Mouse (Mus musculus) layer of hippocampus, postnatal 14 days (tissue): ENCODE data around the gene Tex22. TPM values are rescaled to one million over a fixed set of nuclear protein-coding genes. Genes with fewer than 3 reads are reported as not detected.

ENCODE experiments used
- DNase-seq, 2 experiments: peaks; one replicate each; pipeline ENCODE4 v3.0.0; 2021 to 2022; ENCODE audit warnings: low spot score in 2 of 2, mixed read lengths in 1 of 2
- total RNA-seq, 2 experiments: library from RNA; stranded (reverse); gene quantifications; 2 replicates each; pipeline ENCODE4 v1.2.3; 2021

The Tex22 gene
- total RNA-seq, 2 experiments from 2014 or later = 0.51 TPM; not detected in 1

DNA sequence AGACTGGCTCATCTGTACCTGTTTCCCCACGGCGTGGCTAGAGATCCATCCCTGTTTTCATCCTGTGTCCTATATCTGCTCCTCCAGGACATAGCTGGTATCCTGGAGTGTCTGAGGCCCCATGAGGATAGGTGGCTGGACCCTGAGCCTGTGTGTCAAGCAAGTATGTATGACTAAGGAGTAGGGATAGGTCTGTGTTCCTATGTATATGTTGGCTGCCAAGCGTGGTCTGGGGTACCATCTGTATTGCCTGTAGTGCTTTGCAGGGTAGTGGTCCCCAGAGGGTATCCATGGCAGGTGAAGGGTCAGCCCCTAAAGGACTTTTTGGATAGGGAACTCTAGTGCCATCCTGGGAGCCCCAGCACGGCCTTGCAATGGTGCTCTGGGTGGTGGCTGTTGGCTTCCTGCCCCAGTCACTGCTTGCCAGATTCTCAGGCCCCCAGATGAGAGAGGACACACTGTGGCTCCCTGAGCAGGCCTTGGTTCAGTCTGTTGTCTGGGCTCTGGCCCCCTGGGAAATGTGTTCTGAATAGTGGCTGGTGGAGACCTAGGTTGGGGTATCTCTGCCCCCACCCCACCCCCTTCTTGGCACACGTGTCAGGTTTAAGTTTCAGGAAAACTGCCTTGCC, 26.3 kb downstream of the Tex22 start:
- DNase-seq = peak in 1 of 2 experiments; percentile 47

DNA sequence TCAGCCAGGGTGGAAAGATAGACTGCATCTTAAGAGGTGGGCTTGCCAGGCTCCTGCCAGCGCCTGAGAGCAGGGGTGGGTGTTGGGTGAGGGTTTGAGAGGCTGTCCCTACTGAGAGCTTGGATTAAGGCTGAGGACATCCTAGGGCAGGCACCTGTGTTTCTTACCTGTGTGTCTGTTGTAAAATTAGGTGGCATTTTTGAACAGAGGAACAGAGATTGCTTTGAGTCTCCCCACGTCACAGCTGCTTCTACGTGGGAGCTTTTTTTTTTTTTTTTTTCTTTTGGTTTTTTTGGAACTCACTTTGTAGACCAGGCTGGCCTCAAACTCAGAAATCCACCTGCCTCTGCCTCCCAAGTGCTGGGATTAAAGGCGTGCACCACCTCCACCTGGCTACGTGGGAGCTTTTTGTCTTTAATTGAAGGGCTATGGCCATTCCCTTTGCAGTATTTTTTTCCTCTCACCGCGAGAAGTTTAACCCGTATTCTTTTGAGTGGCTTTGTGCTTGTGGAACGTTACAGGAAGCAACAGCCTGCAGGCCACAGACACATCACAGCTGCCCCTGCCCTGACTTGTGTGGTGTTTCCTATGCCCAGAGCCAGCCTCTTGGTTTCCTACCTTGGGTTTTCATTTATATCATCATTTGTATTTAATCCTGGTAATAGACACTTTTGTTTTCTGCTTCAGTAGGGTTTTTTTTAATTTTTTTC, 27.1 kb downstream of the Tex22 start:
- no peak for DNase-seq

DNA sequence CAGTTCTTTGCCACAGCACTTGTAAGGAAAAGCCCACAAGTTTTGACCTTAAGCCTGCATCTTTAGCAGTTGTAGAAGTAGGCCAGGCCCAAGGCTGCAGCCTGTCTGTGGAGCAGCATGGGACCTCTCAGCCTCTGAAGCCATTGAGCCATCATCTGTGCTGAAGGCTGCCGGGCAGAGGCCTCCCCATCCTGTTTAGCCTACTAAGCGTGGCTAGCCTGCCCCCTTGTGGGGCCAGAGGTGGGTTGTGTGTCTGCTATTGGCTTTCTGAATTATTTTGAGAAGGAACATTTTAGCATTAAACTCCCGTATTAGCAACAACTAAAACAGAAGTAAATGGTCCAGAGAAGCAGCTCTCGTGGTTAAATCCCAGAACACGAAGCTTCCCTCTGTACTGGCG, 28.2 kb downstream of the Tex22 start:
- peak in 1 of 2 experiments; percentile 50 for DNase-seq

GRCm38 (mm10) chr12:113103846-113104451, 29.6 kb downstream of the Tex22 start:
- no peak for DNase-seq

DNA sequence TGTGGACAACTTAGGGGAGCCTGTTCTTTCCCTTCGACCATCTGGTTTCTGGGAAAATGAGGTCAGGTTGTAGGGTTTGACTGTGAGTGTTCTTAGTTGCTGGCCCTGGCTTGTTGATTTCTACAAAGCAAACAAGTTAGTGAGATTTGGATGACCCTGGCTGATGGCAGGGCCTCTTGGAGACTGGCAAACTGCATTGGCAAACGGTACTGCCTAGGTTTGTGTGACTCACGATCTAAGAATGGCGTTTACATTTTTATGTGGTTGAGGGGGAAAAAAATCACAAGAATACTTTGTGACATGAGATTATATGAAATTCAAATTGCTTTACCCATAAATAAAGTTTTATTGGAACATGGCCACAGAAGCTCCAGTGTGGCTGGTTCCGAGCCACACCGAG, 32.1 kb downstream of the Tex22 start:
- no peak for DNase-seq

DNA sequence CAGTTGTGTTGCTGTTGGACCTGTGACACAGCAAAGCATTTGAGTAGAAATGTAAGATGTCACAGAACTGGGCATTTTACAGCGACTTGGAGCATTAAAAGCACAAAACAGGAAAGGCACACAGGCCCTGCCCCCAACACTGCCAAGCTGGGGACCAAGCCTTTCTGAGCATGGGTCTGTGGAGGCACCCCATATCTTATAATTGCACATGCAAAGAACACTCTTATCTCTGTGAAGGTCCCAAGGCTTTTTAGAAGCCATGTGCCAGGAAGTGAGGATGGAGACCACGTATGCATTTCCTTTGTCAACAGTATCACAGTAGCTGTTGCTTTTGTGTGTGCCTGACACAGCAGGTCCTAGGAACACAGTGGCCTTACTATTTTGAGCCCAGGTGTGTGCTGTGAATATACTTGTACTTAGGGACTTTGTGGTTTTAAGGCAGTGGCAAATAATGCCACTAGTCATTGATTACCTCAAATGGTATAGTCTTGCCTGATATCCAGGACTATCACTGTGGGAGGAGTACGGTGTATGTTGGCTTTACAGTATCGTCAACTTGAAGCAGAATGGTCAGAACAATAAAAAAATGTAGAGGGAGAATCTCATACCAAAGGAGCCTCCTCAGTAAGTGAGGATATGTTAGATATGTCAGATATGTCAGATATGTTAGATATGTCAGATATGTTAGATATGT, 33.3 kb downstream of the Tex22 start:
- DNase-seq = no peak

GRCm38 (mm10) chr12:113108528-113109283, 34.4 kb downstream of the Tex22 start:
- DNase-seq = no peak

DNA sequence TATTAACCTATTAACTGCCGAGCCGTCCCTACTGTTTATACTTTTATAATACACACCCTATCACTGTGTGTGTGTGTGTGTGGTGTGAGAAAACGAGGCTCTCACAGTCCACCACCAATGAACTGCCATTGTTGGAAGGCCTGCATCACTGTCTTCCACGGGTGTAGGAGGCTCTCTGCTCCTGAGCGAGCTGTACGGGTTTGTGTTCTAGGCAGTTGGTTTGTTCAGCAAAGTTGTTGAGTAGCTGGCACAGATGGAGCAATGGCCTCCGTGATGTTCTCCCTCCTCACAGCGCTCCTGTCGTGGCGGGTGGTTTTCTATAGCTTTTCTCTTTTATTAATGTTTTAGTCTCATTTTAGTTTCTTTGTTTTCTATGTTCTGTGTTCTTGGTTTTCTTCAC, 35.5 kb downstream of the Tex22 start:
- DNase-seq = no peak

- no peak for DNase-seq
These were observed 39.8 kb downstream of the Tex22 start for GRCm38 (mm10) chr12:113114141-113114540.

- no peak for DNase-seq
These were observed 40.7 kb downstream of the Tex22 start for GRCm38 (mm10) chr12:113114856-113115538.

DNA sequence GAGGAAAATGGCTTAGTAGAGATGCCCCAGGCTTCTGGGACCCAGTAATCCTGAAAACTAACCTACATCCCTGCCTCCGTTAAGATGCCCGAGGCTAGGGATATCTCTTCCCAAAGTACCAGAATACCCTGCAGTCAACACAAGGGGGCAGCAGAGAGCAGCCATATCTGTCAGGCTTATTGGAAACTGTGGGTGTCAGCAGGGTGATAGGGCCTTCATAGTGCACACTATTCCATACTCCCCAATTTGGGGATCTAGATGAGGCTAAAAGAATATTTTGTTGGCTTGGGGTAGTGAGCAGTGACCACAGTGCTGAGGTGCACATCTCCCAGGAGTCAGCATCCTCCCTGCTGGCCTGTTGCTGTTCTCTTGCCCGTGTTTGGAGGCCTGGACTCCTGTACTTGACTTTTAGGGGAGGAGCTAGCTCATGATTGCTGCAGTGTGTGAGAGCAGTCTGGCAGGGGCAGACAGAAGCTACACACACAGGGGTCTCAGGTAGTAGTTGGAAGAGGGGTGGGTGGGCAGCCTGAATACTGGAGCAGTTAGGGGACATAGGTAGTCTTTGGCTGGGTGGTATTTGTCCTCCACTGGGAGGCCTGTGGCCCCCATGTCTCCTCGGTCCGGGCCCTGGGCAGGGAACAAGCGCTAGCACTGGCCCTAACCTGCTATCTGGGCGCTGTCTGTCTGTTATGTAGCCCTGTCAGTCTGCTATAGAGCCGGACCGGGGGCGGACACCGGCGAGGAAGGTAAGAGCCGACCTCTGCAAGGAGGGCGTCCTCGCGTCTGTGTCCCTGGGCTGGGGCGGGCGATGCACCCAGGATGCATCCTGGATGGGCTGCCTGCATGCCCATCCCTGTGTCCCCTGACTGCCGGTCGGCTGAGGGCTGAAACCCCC, 45.5 kb downstream of the Tex22 start:
- DNase-seq = peak; percentile 80 to 89

DNA sequence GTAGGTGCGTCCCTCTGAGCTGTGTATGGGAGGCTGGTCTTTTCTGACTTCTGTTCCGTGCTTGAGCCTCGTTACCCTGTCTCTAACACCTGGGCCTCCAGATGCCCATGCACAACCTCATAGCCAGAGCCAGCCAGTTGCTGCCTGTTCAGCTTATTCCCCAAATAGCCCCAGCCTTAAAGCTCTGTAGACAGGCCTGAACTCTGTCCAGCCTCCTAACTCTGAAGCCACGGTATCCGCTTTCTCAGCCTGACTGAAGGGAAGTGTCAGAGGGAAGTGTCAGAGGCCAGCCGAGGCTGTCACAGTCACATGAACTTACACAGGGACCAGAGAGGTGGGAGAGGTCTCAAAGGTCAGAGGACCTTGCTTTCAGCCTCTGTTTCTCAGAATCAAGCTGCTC, 50.4 kb downstream of the Tex22 start:
- DNase-seq = no peak

- DNase-seq = no peak
These were observed 56.4 kb downstream of the Tex22 start for GRCm38 (mm10) chr12:113130732-113131131.

DNA sequence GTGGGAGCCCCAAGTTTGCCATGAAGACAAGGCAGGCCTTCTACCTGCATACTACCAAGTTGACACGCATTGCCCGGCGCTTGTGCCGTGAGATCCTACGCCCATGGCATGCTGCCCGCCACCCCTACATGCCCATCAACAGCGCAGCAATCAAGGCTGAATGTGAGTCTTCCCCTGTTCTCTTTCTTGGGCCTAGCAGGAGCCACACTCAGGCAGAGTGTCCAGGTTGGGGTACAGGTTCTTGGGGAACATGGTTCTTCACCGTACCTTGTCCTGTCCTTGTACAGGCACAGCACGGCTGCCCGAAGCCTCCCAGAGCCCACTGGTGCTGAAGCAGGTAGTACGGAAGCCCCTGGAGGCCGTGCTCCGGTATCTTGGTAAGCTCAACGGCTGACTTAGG, 57.3 kb downstream of the Tex22 start:
- no peak for DNase-seq

GRCm38 (mm10) chr12:113132567-113132966, 58.3 kb downstream of the Tex22 start:
- DNase-seq = no peak

GRCm38 (mm10) chr12:113133260-113133659, 59.0 kb downstream of the Tex22 start:
- no peak for DNase-seq

DNA sequence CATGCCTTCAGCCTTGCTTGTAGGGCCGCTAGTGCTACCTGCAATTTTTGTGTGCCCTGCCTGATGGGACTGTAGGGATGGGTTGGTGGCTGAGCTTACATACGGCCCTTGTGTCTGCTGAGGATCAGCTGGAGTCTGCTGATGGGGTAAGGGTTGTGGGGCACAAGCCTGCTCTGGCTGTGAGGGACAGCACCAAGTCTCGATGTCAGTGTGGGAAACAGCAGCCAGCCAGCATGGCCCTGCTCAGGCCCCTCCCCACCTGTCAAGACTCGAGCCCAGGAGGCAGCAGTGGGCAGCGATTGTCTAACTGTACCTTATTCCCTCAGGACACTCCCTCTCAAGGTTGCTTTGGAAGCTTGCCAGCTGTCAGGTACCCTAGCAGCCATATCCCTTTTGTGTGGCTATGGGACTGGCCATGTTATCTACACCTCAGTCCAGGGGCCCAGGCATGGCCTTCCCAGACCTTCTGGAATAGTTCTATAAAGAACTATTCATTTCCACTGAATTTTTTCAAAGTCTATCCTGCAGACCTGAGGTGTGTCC, 59.6 kb downstream of the Tex22 start:
- no peak for DNase-seq

DNA sequence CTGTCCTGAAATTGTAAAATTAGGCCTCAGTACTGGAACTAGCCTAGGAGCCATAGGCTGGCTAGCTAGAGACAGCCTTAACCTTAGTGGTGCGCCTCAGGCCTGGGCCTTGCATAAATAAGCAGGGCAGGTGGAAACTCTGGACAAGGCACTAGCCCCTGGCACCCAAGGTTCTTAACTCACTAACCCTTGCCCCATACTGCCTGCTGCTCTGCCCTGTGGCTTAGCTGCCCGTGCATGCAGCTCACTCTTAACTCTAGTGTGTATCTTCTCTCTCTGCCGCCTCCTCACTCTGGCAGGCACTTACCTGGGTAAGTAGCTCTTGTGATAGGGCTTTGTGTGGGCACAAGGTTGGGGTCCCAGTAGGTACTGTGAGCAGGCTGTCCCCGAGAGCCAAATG, 60.2 kb downstream of the Tex22 start:
- DNase-seq = no peak

- DNase-seq = no peak
These were observed 61.1 kb downstream of the Tex22 start for GRCm38 (mm10) chr12:113135401-113135800.
